Mouse (Mus musculus): ENCODE results near the gene Tmem185b. TPM values are rescaled to one million over a fixed set of nuclear protein-coding genes. Genes with fewer than 3 reads are reported as not detected.
A peak's percentile ranks its signal among the peaks of the same experiment; 100 is the strongest.

The Tmem185b gene
- total RNA-seq (2014; rRNA removed): 13.7 and 14.6 TPM in 2 replicates
- 9.0 and 12.3 TPM in 2 replicates for polyA plus RNA-seq (2015; fragmentation: Nextera tagmentation; extraction: Ambion mirVana)

- DNase-seq: peak; percentile 85
- Histone ChIP-seq H3K9me3 (ENCODE audit: low read length) (no peaks in the 10 kb centered on the region; the same call in 1 of the 2 replicates), H3K4me3 (ENCODE audit: low read depth, low read length) (peak within 1 kb of the TSS; percentile 64), H3K27ac (ENCODE audit: low read depth, low read length) (peak within 1 kb of the TSS; percentile 85), H3K27me3 (ENCODE audit: insufficient read depth, low read length) (no peaks in the 10 kb centered on the region), H3K9ac (peak within 1 kb of the TSS; percentile 88), H3K4me2 (ENCODE audit: low read depth) (peak within 1 kb of the TSS; percentile 80), H3K36me3 (ENCODE audit: insufficient read depth) (peaks cover 6% of the 10 kb centered on the region; the same call in 1 of the 2 replicates), H3K4me1 (ENCODE audit: insufficient read depth) (peaks cover 14% of the 10 kb centered on the region; the same call in 1 of the 2 replicates)
- no peak for TF ChIP-seq CTCF (IDR thresholded peaks at IDR 0.05; ENCODE audit: low read depth)
- ATAC-seq: peak; percentile 97
- WGBS: 2% methylated on average over 81 of the region's 82 CpGs
Measured at GRCm38 (mm10) chr1:119525689-119526591, at the start of gene Tmem185b. Tmem185b (plus strand) TSS chr1:119526160.

GRCm38 (mm10) chr1:119476905-119477353 lies 49.0 kb upstream of the Tmem185b start:
- DNase-seq (no peak), ATAC-seq (no peak)
- Histone ChIP-seq H3K9me3 (ENCODE audit: low read length) (no peaks in the 10 kb centered on the region), H3K4me1 (ENCODE audit: insufficient read depth) (0 out of 2 replicates have a peak, but pooled peaks cover under 1% of the 10 kb centered on the region), H3K27ac (ENCODE audit: low read depth, low read length) (no peak overlapping the region), H3K4me2 (ENCODE audit: low read depth) (no peak overlapping the region), H3K9ac (no peak overlapping the region), H3K4me3 (ENCODE audit: low read depth, low read length) (no peak overlapping the region), H3K27me3 (ENCODE audit: insufficient read depth, low read length) (no peaks in the 10 kb centered on the region), H3K36me3 (ENCODE audit: insufficient read depth) (peaks cover 25% of the 10 kb centered on the region)
- no peak for TF ChIP-seq CTCF (IDR thresholded peaks at IDR 0.05; ENCODE audit: low read depth)
- WGBS: 82% methylated on average over 7 of the region's 7 CpGs

GRCm38 (mm10) chr1:119479641-119480040 lies 46.3 kb upstream of the Tmem185b start:
- Histone ChIP-seq H3K4me2 (ENCODE audit: low read depth) (no peak overlapping the region), H3K4me3 (ENCODE audit: low read depth, low read length) (no peak overlapping the region), H3K9ac (no peak overlapping the region), H3K36me3 (ENCODE audit: insufficient read depth) (peaks cover 16% of the 10 kb centered on the region; the same call in 1 of the 2 replicates), H3K27ac (ENCODE audit: low read depth, low read length) (no peak overlapping the region), H3K9me3 (ENCODE audit: low read length) (no peaks in the 10 kb centered on the region), H3K27me3 (ENCODE audit: insufficient read depth, low read length) (no peaks in the 10 kb centered on the region), H3K4me1 (ENCODE audit: insufficient read depth) (no peaks in the 10 kb centered on the region)
- ATAC-seq (no peak), DNase-seq (no peak)
- no peak for TF ChIP-seq CTCF (IDR thresholded peaks at IDR 0.05; ENCODE audit: low read depth)
- WGBS: 80% methylated on average over 4 of the region's 4 CpGs

- no peak overlapping the region for H3K4me3 ChIP-seq (ENCODE audit: low read depth, low read length)
- H3K36me3 ChIP-seq (ENCODE audit: insufficient read depth): 0 out of 2 replicates have a peak, but pooled peaks cover 7% of the 10 kb centered on the region
- no peak overlapping the region for H3K27ac ChIP-seq (ENCODE audit: low read depth, low read length)
- H3K27me3 ChIP-seq (ENCODE audit: insufficient read depth, low read length): no peaks in the 10 kb centered on the region
- H3K9ac ChIP-seq: no peak overlapping the region
- ATAC-seq (no peak), DNase-seq (no peak)
- 96% methylated on average over 8 of the region's 8 CpGs for WGBS
- TF ChIP-seq CTCF (IDR thresholded peaks at IDR 0.05; ENCODE audit: low read depth): no peak
- no peaks in the 10 kb centered on the region for H3K9me3 ChIP-seq (ENCODE audit: low read length)
- no peak overlapping the region for H3K4me2 ChIP-seq (ENCODE audit: low read depth)
- H3K4me1 ChIP-seq (ENCODE audit: insufficient read depth): no peaks in the 10 kb centered on the region
Measured at GRCm38 (mm10) chr1:119480678-119481077, 45.3 kb upstream of the Tmem185b start.

DNA sequence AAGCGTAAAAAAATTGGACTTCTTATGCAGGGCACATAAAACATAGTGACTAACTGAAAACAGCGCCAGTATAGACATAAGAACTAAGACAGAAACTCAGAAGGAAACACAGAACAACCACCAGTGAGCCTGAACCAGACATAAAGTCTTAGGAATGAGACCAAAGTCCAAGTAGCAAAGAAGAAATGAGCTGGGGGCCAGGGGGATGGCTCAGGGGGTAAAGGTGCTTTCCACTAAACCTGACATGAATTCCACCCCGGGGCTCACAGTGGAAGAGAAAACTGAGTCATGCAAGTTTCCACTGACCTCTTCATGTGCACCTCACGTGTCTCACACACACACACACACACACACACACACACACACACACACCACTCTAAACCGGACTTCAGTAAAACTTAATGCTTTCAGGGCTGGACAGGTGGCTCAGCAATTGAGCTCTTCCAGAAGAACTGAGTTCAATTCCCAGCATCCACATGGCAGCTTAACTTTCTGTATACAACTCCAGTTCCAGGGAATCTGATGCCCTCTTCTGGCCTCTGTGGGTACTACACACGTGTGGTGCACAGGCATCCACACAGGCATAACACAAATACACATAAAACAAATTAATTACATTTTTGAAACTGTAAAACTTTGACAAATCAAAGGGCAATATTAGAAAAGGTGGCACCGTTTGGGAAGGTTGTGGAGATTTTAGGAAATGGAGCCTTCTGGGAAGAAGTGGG lies 44.6 kb upstream of the Tmem185b start:
- peak; percentile 49 for TF ChIP-seq CTCF (IDR thresholded peaks at IDR 0.05; ENCODE audit: low read depth)
- Histone ChIP-seq H3K9me3 (ENCODE audit: low read length) (no peaks in the 10 kb centered on the region), H3K27ac (ENCODE audit: low read depth, low read length) (no peak overlapping the region), H3K27me3 (ENCODE audit: insufficient read depth, low read length) (no peaks in the 10 kb centered on the region), H3K4me2 (ENCODE audit: low read depth) (no peak overlapping the region), H3K36me3 (ENCODE audit: insufficient read depth) (0 out of 2 replicates have a peak, but pooled peaks cover 7% of the 10 kb centered on the region), H3K4me3 (ENCODE audit: low read depth, low read length) (no peak overlapping the region), H3K9ac (no peak overlapping the region), H3K4me1 (ENCODE audit: insufficient read depth) (no peaks in the 10 kb centered on the region)
- ATAC-seq: no peak
- 96% methylated on average over 7 of the region's 7 CpGs for WGBS
- no peak for DNase-seq

DNA sequence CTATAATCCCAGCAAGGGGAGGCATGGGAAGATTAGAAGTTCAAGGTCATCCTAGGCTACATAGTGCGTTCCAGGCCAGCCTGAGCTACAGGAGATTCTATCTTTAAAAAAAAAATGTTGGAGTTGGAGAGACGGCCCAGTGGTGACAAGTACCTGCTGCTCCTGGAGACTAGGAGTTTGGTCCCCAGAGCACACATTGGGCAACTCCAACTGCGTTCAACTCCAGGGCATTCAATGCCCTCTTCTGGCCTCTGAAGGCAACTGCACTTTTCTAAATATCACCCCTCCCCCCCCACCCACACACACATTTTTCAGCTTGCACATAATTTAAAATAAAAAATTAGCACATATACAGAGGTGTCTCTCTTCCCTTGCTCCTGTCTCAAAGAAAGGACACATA lies 43.1 kb upstream of the Tmem185b start:
- Histone ChIP-seq H3K4me2 (ENCODE audit: low read depth) (no peak overlapping the region), H3K4me1 (ENCODE audit: insufficient read depth) (no peaks in the 10 kb centered on the region), H3K9ac (no peak overlapping the region), H3K27me3 (ENCODE audit: insufficient read depth, low read length) (no peaks in the 10 kb centered on the region), H3K36me3 (ENCODE audit: insufficient read depth) (no peaks in the 10 kb centered on the region), H3K9me3 (ENCODE audit: low read length) (no peaks in the 10 kb centered on the region), H3K4me3 (ENCODE audit: low read depth, low read length) (no peak overlapping the region), H3K27ac (ENCODE audit: low read depth, low read length) (no peak overlapping the region)
- TF ChIP-seq CTCF (IDR thresholded peaks at IDR 0.05; ENCODE audit: low read depth): peak; percentile 44
- 63% methylated on average over 3 of the region's 3 CpGs for WGBS
- ATAC-seq (no peak), DNase-seq (peak; percentile 24)

All from forebrain, postnatal 0 days (tissue).